ENCODE assay signal across 8 mouse cellular contexts in genomic region chr11:106998651-106999150, GRCm38 (mm10). TPM values are rescaled to one million over a fixed set of nuclear protein-coding genes. Genes with fewer than 3 reads are reported as not detected.
DNase-seq lines count a peak whose midpoint lies in the region; ATAC-seq lines count a peak whose summit lies in the region.

No protein-coding gene starts in this region.

- 0% methylated on average over 26 of the region's 26 CpGs for WGBS in lung, embryonic 16.5 days
- WGBS in embryonic facial prominence, embryonic 15.5 days = under 1% methylated on average over 26 of the region's 26 CpGs
- under 1% methylated on average over 26 of the region's 26 CpGs for WGBS in intestine, embryonic 14.5 days
- under 1% methylated on average over 26 of the region's 26 CpGs for WGBS in midbrain, embryonic 14.5 days

- H3K27me3 ChIP-seq in lung, embryonic 16.5 days (ENCODE audit: control insufficient read depth, insufficient read depth, low read depth, low read length) = no peaks in the 10 kb centered on the region
- no peaks in the 10 kb centered on the region for H3K27me3 ChIP-seq in embryonic facial prominence, embryonic 15.5 days
- H3K27me3 ChIP-seq in intestine, embryonic 14.5 days (replicated peaks; ENCODE audit: control insufficient read depth, insufficient read depth, low read length) = no peaks in the 10 kb centered on the region
- H3K27me3 ChIP-seq in midbrain, embryonic 14.5 days (ENCODE audit: control insufficient read depth, insufficient read depth, low read length) = no peaks in the 10 kb centered on the region

- ATAC-seq in lung, embryonic 16.5 days (ENCODE audit: low read depth) = peak; percentile 36
- peak; percentile 16; the same call in 1 of the 2 replicates for ATAC-seq in embryonic facial prominence, embryonic 15.5 days (ENCODE audit: insufficient number of reproducible peaks, low FRiP score, low TSS enrichment, low read depth)
- ATAC-seq in intestine, embryonic 14.5 days (replicated peaks; ENCODE audit: low FRiP score, low TSS enrichment, low read depth) = peak; percentile 14; the same call in 1 of the 2 replicates
- peak; percentile 35 for ATAC-seq in midbrain, embryonic 14.5 days (ENCODE audit: low FRiP score, low TSS enrichment)

- H3K9me3 ChIP-seq in lung, embryonic 16.5 days (ENCODE audit: control insufficient read depth, low read length) = no peaks in the 10 kb centered on the region
- H3K9me3 ChIP-seq in embryonic facial prominence, embryonic 15.5 days (replicated peaks) = no peaks in the 10 kb centered on the region
- no peaks in the 10 kb centered on the region for H3K9me3 ChIP-seq in intestine, embryonic 14.5 days (ENCODE audit: control insufficient read depth, low read length)
- no peaks in the 10 kb centered on the region for H3K9me3 ChIP-seq in midbrain, embryonic 14.5 days (ENCODE audit: control insufficient read depth, low read length)

- DNase-seq in lung, postnatal 14 days = no peak
- DNase-seq in adipocyte (ENCODE audit: low spot score) = peak; percentile 42
- peak; percentile 84 for DNase-seq in intestine, embryonic 14.5 days (ENCODE audit: low spot score)
- peak; percentile 60 for DNase-seq in midbrain, embryonic 14.5 days
- peak; percentile 60 for DNase-seq in thymus, postnatal 4 days
- DNase-seq in urinary bladder, postnatal 4 days (ENCODE audit: low spot score in 2 of 2) = no peak

- H3K27ac ChIP-seq in lung, embryonic 16.5 days (ENCODE audit: low read length) = peak overlapping the region; percentile 94
- peak overlapping the region; percentile 70 for H3K27ac ChIP-seq in embryonic facial prominence, embryonic 15.5 days (replicated peaks)
- peak overlapping the region; percentile 88 for H3K27ac ChIP-seq in intestine, embryonic 14.5 days (ENCODE audit: low read depth)
- H3K27ac ChIP-seq in midbrain, embryonic 14.5 days (replicated peaks; ENCODE audit: low read depth, low read length) = peak overlapping the region; percentile 77

- H3K4me1 ChIP-seq in lung, embryonic 16.5 days (replicated peaks; ENCODE audit: control insufficient read depth, insufficient read depth, low read length) = peaks cover 14% of the 10 kb centered on the region
- 0 out of 2 replicates have a peak, but pooled peaks cover 8% of the 10 kb centered on the region for H3K4me1 ChIP-seq in embryonic facial prominence, embryonic 15.5 days
- H3K4me1 ChIP-seq in intestine, embryonic 14.5 days (replicated peaks; ENCODE audit: control insufficient read depth, insufficient read depth, low read length) = peaks cover 6% of the 10 kb centered on the region; the same call in 1 of the 2 replicates
- H3K4me1 ChIP-seq in midbrain, embryonic 14.5 days (ENCODE audit: control insufficient read depth, insufficient read depth, low read length) = peaks cover 6% of the 10 kb centered on the region; the same call in 1 of the 2 replicates

- peak overlapping the region; percentile 93 for H3K9ac ChIP-seq in lung, embryonic 16.5 days (ENCODE audit: low read length)
- peak overlapping the region; percentile 37 for H3K9ac ChIP-seq in embryonic facial prominence, embryonic 15.5 days
- H3K9ac ChIP-seq in intestine, embryonic 14.5 days (ENCODE audit: low read length) = peak overlapping the region; percentile 88
- peak overlapping the region; percentile 79 for H3K9ac ChIP-seq in midbrain, embryonic 14.5 days (replicated peaks; ENCODE audit: low read length)

- peak overlapping the region; percentile 70 for H3K4me2 ChIP-seq in lung, embryonic 16.5 days (ENCODE audit: low read depth, low read length)
- peak overlapping the region; percentile 57 for H3K4me2 ChIP-seq in embryonic facial prominence, embryonic 15.5 days (replicated peaks)
- peak overlapping the region; percentile 50 for H3K4me2 ChIP-seq in intestine, embryonic 14.5 days (ENCODE audit: low read length)
- H3K4me2 ChIP-seq in midbrain, embryonic 14.5 days (ENCODE audit: low read length) = peak overlapping the region; percentile 65

- peaks cover 23% of the 10 kb centered on the region for H3K36me3 ChIP-seq in lung, embryonic 16.5 days (ENCODE audit: control insufficient read depth, insufficient read depth, low read length)
- H3K36me3 ChIP-seq in embryonic facial prominence, embryonic 15.5 days = peaks cover 25% of the 10 kb centered on the region
- H3K36me3 ChIP-seq in intestine, embryonic 14.5 days (ENCODE audit: control insufficient read depth, insufficient read depth, low read length) = peaks cover 36% of the 10 kb centered on the region
- peaks cover 33% of the 10 kb centered on the region for H3K36me3 ChIP-seq in midbrain, embryonic 14.5 days (ENCODE audit: control insufficient read depth, insufficient read depth, low read length)

- peak overlapping the region; percentile 100 for H3K4me3 ChIP-seq in lung, embryonic 16.5 days (ENCODE audit: low read length)
- H3K4me3 ChIP-seq in embryonic facial prominence, embryonic 15.5 days (replicated peaks) = peak overlapping the region; percentile 90
- peak overlapping the region; percentile 71 for H3K4me3 ChIP-seq in intestine, embryonic 14.5 days (ENCODE audit: low read depth, low read length)
- H3K4me3 ChIP-seq in midbrain, embryonic 14.5 days (replicated peaks; ENCODE audit: low read depth, low read length) = peak overlapping the region; percentile 90

RNA-seq across cellular contexts. Expression of gene Kpna2, which starts 0.6 kb away (rescaled TPM):
- 437 and 492 TPM in 2 replicates for polyA plus RNA-seq in lung, embryonic 16.5 days (2015; fragmentation: Nextera tagmentation; extraction: Ambion mirVana)
- 244 and 280 TPM in 2 replicates for polyA plus RNA-seq in embryonic facial prominence, embryonic 15.5 days (2015; fragmentation: Nextera tagmentation; extraction: Ambion mirVana)
- polyA plus RNA-seq in intestine, embryonic 14.5 days (2014; fragmentation: Nextera tagmentation; extraction: Ambion mirVana) = 416 and 452 TPM in 2 replicates
- 127 and 206 TPM in 2 replicates for polyA plus RNA-seq in midbrain, embryonic 14.5 days (2014; fragmentation: Nextera tagmentation; extraction: Ambion mirVana)

RNA-seq across cellular contexts. Expression of gene 1810010H24Rik, which starts 26.8 kb away (rescaled TPM):
- polyA plus RNA-seq in lung, embryonic 16.5 days (2015; fragmentation: Nextera tagmentation; extraction: Ambion mirVana) = 4.4 and 5.1 TPM in 2 replicates
- 4.7 and 5.0 TPM in 2 replicates for polyA plus RNA-seq in embryonic facial prominence, embryonic 15.5 days (2015; fragmentation: Nextera tagmentation; extraction: Ambion mirVana)
- polyA plus RNA-seq in intestine, embryonic 14.5 days (2014; fragmentation: Nextera tagmentation; extraction: Ambion mirVana) = 1.8 and 2.9 TPM in 2 replicates
- 9.6 and 11.1 TPM in 2 replicates for polyA plus RNA-seq in midbrain, embryonic 14.5 days (2014; fragmentation: Nextera tagmentation; extraction: Ambion mirVana)

Comparison
In these comparisons a context has a peak if more than half of its experiments do, and no peak if none do; other contexts are left out.
1. H3K9ac ChIP-seq: peak in every context shown above with its lines; median percentile 93 in lung, embryonic 16.5 days; 88 in intestine, embryonic 14.5 days; 79 in midbrain, embryonic 14.5 days; 37 in embryonic facial prominence, embryonic 15.5 days.
2. DNase-seq: peak in adipocyte (single experiment), intestine, embryonic 14.5 days (single experiment), midbrain, embryonic 14.5 days (single experiment) and thymus, postnatal 4 days (single experiment); none in lung, postnatal 14 days (single experiment) and urinary bladder, postnatal 4 days (0 of 2).
3. Peak in every context shown above with its lines, with median percentiles within 50 percentile points of each other: ATAC-seq, H3K27ac ChIP-seq, H3K4me2 ChIP-seq and H3K4me3 ChIP-seq.